Mouse (Mus musculus) cerebellum, adult 2 months (tissue): ENCODE results near the gene Kcnc3. TPM values are rescaled to one million over a fixed set of nuclear protein-coding genes. Genes with fewer than 3 reads are reported as not detected.

Source experiments
- DNase-seq, 2 experiments: peaks; one replicate each; pipeline ENCODE4 v3.0.0; 2021
- H3K27ac ChIP-seq: fragments of 200-500 bp; 2 replicates; pipeline ENCODE4 v1.5.1; 2012; ENCODE audit warnings: low read length, control low read depth, inconsistent platforms; ENCODE audit not compliant: insufficient read depth
- H3K27me3 ChIP-seq: fragments of 200-500 bp; 2 replicates; pipeline ENCODE4 v1.6.1; 2012; ENCODE audit warnings: inconsistent platforms, mild to moderate bottlenecking, low read length, moderate library complexity; ENCODE audit not compliant: control insufficient read depth, insufficient read depth
- H3K4me1 ChIP-seq: fragments of 200-500 bp; 2 replicates; pipeline ENCODE4 v1.6.1; 2011; ENCODE audit warnings: low read length; ENCODE audit not compliant: control insufficient read depth, insufficient read depth
- H3K4me3 ChIP-seq: fragments of 200-500 bp; replicated peaks from 2 replicates; pipeline ENCODE3; 2011; ENCODE audit warnings: mild to moderate bottlenecking, low read depth, low read length, control low read depth; ENCODE audit not compliant: insufficient read depth
- CTCF ChIP-seq: fragments of 200-500 bp; IDR thresholded peaks from 2 replicates; pipeline ENCODE4 v1.5.1; 2011; ENCODE audit warnings: low read depth, mild to moderate bottlenecking, control low read depth, low read length, moderate library complexity, borderline replicate concordance; ENCODE audit not compliant: insufficient read depth
- POLR2A ChIP-seq: fragments of 200-500 bp; IDR thresholded peaks from 2 replicates; pipeline ENCODE4 v1.6.1; 2011; ENCODE audit warnings: low read length, control low read depth, borderline replicate concordance; ENCODE audit not compliant: insufficient read depth
- WGBS: fragments of 180-500 bp; shearing (Covaris S2); methylation state at CpG from one replicate; pipeline ENCODE4 v1.1.7; 2018; 5-methylcytosine and 5-hydroxymethylcytosine counted together
- polyA plus RNA-seq: library from polyadenylated mRNA; depleted of rRNA; stranded (reverse); fragments of >200 nt; gene quantifications from 2 replicates; pipeline ENCODE4 v1.2.3, GENCODE M21; 2012

The Kcnc3 gene
- polyA plus RNA-seq, 1 experiment, result 368 TPM

DNA sequence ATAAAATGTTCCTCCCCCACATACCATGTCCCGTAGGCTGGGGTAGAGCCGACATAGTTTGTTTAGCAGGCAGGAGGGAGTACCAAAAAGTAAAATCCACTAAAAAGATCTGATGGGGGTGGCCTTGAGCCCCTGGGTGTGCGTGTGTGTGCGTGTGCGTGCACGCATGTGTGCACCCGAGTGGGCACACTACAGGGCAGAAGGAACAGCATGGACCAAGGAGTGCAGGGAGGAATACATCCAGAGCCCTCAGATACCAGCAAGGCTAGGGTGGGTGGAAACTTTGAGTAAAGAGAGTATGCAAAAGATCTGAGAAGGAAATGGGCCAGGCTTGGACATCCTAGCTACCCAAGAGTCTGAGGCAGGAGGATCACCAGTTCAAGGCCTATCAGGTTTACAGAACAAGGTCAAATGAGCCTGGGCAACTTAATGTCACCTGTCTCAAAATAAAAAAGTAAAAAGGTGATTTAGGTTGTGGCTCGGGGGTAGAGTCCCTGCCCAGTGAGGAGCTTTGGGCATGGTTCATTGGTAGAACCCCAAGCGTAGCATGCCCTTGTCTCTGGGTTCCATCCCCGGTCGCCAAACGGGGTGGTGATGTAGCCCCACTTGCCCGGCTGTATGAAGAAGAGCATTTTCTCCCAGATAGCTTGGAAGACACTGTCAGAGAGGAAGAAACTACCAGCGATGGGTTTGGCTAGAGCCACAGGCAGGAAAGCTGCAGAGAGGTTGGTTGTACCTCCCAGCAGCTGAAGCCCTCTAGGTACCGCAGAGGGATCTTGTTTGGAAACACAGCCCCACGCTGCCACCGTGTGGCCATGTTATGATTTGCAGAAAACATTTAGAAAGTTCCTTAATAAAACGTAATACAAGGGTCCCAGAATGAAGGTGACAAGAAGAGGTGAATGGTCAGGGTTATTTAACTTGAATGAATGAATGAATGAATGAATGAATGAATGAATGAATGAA, 29.7 kb upstream of the Kcnc3 start:
- 52% methylated on average over 18 of the region's 18 CpGs for WGBS
- peak; percentile 78 to 83 for DNase-seq
- H3K4me3 ChIP-seq, result no peak overlapping the region
- H3K27me3 ChIP-seq, result no peaks in the 10 kb centered on the region
- TF ChIP-seq CTCF (peak; percentile 84), POLR2A (no peak)
- no peaks in the 10 kb centered on the region for H3K4me1 ChIP-seq
- H3K27ac ChIP-seq, result no peak overlapping the region

- Histone ChIP-seq H3K27me3 (no peaks in the 10 kb centered on the region), H3K4me1 (no peaks in the 10 kb centered on the region), H3K27ac (no peak overlapping the region), H3K4me3 (no peak overlapping the region)
- 47% methylated on average over 8 of the region's 8 CpGs for WGBS
- no peak for TF ChIP-seq POLR2A
- TF ChIP-seq CTCF, result no peak
- no peak for DNase-seq
Observed at GRCm38 (mm10) chr7:44563284-44563683, 27.2 kb upstream of the Kcnc3 start.

DNA sequence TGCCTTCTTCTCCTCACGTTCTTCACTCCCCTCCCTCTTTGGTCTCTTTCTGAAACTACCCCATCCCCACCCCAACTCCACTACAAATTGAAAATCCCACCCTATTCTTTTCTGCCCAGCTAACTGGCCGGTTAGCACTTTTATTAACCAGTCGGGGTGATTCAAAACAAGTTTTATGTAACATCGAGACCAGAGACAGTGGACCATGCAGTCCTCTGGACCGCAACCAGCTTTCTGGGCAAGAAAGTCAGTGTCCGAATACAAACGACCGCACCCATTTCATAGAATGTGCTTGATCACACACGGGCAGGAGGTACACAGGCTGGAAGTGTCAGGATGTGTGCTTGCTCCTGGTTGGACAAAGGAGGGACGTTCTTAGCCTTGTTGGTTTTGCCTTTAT, 26.0 kb upstream of the Kcnc3 start:
- H3K27me3 ChIP-seq, result no peaks in the 10 kb centered on the region
- TF ChIP-seq CTCF (no peak), POLR2A (no peak)
- no peaks in the 10 kb centered on the region for H3K4me1 ChIP-seq
- no peak for DNase-seq
- no peak overlapping the region for H3K4me3 ChIP-seq
- H3K27ac ChIP-seq, result no peak overlapping the region
- WGBS, result 80% methylated on average over 10 of the region's 10 CpGs

DNA sequence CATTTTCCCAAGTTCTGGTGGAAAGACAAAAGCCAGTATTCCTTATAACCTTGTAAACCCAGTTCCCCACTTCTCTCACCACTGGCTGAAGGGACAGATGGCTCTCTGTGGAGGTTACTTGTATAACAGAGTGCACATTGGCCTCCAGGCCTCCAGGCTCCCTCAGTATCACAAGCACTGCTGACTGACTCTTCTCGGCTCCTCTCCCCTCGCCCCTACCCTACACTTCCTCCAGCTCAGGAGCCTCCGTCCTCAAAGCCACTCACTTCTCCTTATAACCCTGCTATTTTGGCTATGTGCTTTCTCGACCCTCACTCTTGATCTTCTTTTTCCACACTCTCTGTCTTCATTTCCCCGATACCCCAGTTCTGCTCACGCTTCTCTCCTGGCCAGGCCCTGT, 25.1 kb upstream of the Kcnc3 start:
- no peak for DNase-seq
- H3K27ac ChIP-seq, result no peak overlapping the region
- no peaks in the 10 kb centered on the region for H3K4me1 ChIP-seq
- H3K4me3 ChIP-seq, result no peak overlapping the region
- 62% methylated on average over 6 of the region's 6 CpGs for WGBS
- TF ChIP-seq POLR2A (no peak), CTCF (no peak)
- H3K27me3 ChIP-seq, result no peaks in the 10 kb centered on the region

GRCm38 (mm10) chr7:44568803-44569202, 21.7 kb upstream of the Kcnc3 start:
- no peak overlapping the region for H3K27ac ChIP-seq
- no peak for DNase-seq
- no peak for TF ChIP-seq POLR2A
- TF ChIP-seq CTCF, result no peak
- 54% methylated on average over 9 of the region's 9 CpGs for WGBS
- no peak overlapping the region for H3K4me3 ChIP-seq
- H3K4me1 ChIP-seq, result no peaks in the 10 kb centered on the region
- no peaks in the 10 kb centered on the region for H3K27me3 ChIP-seq

GRCm38 (mm10) chr7:44570989-44571388, 19.5 kb upstream of the Kcnc3 start:
- H3K4me1 ChIP-seq, result no peaks in the 10 kb centered on the region
- no peaks in the 10 kb centered on the region for H3K27me3 ChIP-seq
- DNase-seq, result no peak
- no peak overlapping the region for H3K27ac ChIP-seq
- 84% methylated on average over 6 of the region's 6 CpGs for WGBS
- H3K4me3 ChIP-seq, result no peak overlapping the region
- TF ChIP-seq CTCF (no peak), POLR2A (no peak)

DNA sequence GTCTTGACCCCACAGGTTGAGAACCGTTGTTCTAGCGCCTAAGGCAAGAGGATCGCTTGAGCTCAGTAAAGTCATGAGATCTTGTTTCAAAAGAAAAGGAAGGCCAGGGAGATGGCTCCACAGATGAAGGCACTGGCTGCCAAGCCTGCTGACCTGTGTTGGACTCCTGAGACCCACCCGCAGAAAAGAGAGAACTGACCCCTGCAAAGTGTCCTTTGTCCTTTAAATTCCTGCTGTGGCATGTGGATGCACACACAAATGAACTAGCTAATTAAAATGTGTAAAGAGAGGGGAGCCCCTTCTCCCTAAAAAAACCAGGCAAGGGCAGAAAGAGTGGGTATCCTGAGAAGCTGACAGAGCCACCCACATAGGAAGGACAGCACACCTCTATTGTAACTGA, 18.7 kb upstream of the Kcnc3 start:
- no peak for TF ChIP-seq POLR2A
- no peak for TF ChIP-seq CTCF
- H3K27me3 ChIP-seq, result no peaks in the 10 kb centered on the region
- no peak overlapping the region for H3K4me3 ChIP-seq
- no peak for DNase-seq
- no peaks in the 10 kb centered on the region for H3K4me1 ChIP-seq
- 44% methylated on average over 4 of the region's 4 CpGs for WGBS
- H3K27ac ChIP-seq, result no peak overlapping the region

DNA sequence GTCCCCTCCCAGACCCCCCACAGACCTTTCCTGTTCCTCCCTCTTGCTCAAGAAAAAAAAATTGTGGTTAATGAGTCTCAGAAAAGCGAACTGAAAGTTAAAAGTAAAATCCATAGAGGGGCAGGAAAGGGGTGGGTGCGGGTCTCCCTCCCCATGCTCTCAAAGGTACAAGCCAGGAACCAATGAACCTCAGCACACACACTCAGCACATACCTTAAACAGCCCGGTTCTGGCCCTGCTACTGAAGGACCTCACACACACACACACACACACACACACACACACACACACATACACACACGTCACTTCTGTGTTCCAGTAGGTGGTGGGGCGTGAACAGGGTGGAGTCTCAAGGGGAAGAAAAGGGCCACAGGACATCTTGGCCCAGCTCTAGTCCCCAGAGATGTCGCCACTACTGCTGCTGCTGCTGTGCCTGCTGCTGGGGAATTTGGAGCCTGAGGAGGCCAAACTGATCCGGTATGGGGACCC, 18.2 kb upstream of the Kcnc3 start, which contains the start of gene Napsa:
TSS of gene Napsa (plus strand) at position 168 of the 489 bp plus-strand sequence.
- no peaks in the 10 kb centered on the region for H3K4me1 ChIP-seq
- DNase-seq, result no peak
- no peaks in the 10 kb centered on the region for H3K27me3 ChIP-seq
- H3K27ac ChIP-seq, result no peak within 1 kb of the TSS
- 34% methylated on average over 7 of the region's 7 CpGs for WGBS
- H3K4me3 ChIP-seq, result no peak within 1 kb of the TSS
- TF ChIP-seq POLR2A (no peak), CTCF (no peak)
